Mouse (Mus musculus) lung, adult 2 months (tissue): ENCODE results near the gene Defb23.

Source experiments
- CTCF ChIP-seq: fragments of 200-500 bp; IDR thresholded peaks from 2 replicates; pipeline ENCODE4 v1.5.1; 2011; ENCODE audit warnings: mild to moderate bottlenecking, low read length, control low read depth; ENCODE audit not compliant: insufficient read depth
- POLR2A ChIP-seq: fragments of 200-500 bp; IDR thresholded peaks from 2 replicates; pipeline ENCODE4 v1.6.1; 2011; ENCODE audit warnings: low read depth, mild to moderate bottlenecking, control low read depth, low read length, borderline replicate concordance; ENCODE audit errors: extremely low read depth

DNA sequence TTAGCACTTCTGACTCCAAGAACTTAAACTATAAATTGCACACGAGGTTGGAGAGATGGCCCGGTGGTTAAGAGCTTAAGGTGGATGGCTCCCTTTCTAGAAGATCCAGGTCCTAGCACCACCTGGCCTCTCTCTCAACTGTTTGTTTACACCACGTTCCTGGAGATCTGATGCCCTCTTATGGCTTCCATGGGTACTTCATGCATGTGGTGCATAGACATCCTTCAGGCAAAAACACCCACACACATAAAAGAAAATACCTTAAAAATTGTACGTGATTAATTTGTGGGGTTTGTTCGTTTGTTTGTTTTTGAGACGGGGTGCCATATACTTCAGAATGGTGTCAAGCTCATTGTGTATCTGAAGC lies 36.4 kb upstream of the Defb23 start:
- TF ChIP-seq CTCF (no peak), POLR2A (no peak)
